Mouse (Mus musculus) heart, adult 2 months (tissue): ENCODE data around the gene Npr3.

ENCODE experiments used
- EP300 ChIP-seq: fragments of 200-500 bp; IDR thresholded peaks from 2 replicates; pipeline ENCODE4 v1.6.1; 2011; ENCODE audit warnings: low read depth, low read length, control low read depth; ENCODE audit not compliant: insufficient read depth
- POLR2A ChIP-seq: fragments of 200-500 bp; IDR thresholded peaks from 2 replicates; pipeline ENCODE4 v1.6.1; 2011; ENCODE audit warnings: mild to moderate bottlenecking, low read depth, low read length, control low read depth; ENCODE audit not compliant: insufficient read depth

DNA sequence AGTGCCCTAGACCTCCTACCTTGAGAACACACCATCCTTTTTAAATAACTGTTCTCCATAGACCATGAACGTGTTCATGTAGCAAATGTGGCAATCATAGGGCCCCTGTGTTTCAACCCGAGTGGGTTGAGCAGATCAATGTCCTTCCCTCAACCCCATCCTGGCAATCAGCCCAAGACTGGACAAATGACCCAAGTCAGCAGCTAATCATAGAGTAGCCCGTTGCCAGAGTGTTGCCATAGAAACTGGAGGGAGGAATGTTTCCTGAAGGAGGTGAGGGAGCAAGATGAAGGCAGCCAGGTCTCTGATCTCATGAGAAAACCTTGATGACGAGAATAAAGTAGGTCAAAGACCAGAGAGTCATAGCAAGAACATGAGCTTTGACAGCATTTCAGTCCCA is 47.1 kb upstream of the Npr3 start:
- TF ChIP-seq EP300 (no peak), POLR2A (no peak)
